Comparison of ENCODE assay signal across 9 mouse cellular contexts in genomic region chr13:84065256-84065898, GRCm38 (mm10).
DNase-seq lines count a peak whose midpoint lies in the region; ATAC-seq and TF ChIP-seq lines count a peak whose summit lies in the region.
"Had no signal": no experiment of that assay in that cellular context is flagged by ENCODE, and none has a peak within 500 bp of the region (broad histone marks: within the 10 kb centered on the region; RNA-seq: fewer than 3 reads in every experiment).

No protein-coding gene starts in this region.

- peak; percentile 61 for ATAC-seq in hindbrain, embryonic 15.5 days (ENCODE audit: low FRiP score, low read depth)
- peak; percentile 66 for ATAC-seq in neural tube, embryonic 14.5 days (ENCODE audit: low read depth)

- 0 out of 2 replicates have a peak overlapping the region, but pooled peaks have one; percentile 7 for H3K27ac ChIP-seq in cortical plate, adult 2 months (ENCODE audit: insufficient read depth, low read length)
- H3K27ac ChIP-seq in hindbrain, embryonic 15.5 days (replicated peaks): peak overlapping the region; percentile 97
- H3K27ac ChIP-seq in neural tube, embryonic 14.5 days (ENCODE audit: low read depth, low read length): peak overlapping the region; percentile 90
- H3K27ac ChIP-seq: heart, embryonic 15.5 days had no signal

- H3K4me1 ChIP-seq in cortical plate, adult 2 months (ENCODE audit: control insufficient read depth, insufficient read depth, low read length): peaks cover 7% of the 10 kb centered on the region; the same call in 1 of the 2 replicates
- peaks cover 44% of the 10 kb centered on the region for H3K4me1 ChIP-seq in hindbrain, embryonic 15.5 days (replicated peaks)
- H3K4me1 ChIP-seq in neural tube, embryonic 14.5 days (ENCODE audit: control insufficient read depth, insufficient read depth, low read length): peaks cover 30% of the 10 kb centered on the region
- H3K4me1 ChIP-seq: heart, embryonic 15.5 days had no signal

- H3K4me2 ChIP-seq in hindbrain, embryonic 15.5 days: peak overlapping the region; percentile 28
- peak overlapping the region; percentile 40; the same call in 1 of the 2 replicates for H3K4me2 ChIP-seq in neural tube, embryonic 14.5 days (ENCODE audit: low read depth, low read length)
- H3K4me2 ChIP-seq: heart, embryonic 15.5 days had no signal

- no peaks in the 10 kb centered on the region for H3K9me3 ChIP-seq in hindbrain, embryonic 15.5 days
- H3K9me3 ChIP-seq in neural tube, embryonic 14.5 days (ENCODE audit: control insufficient read depth, low read length): no peaks in the 10 kb centered on the region
- H3K9me3 ChIP-seq: heart, embryonic 15.5 days had no signal

- no peaks in the 10 kb centered on the region for H3K36me3 ChIP-seq in hindbrain, embryonic 15.5 days
- no peaks in the 10 kb centered on the region for H3K36me3 ChIP-seq in neural tube, embryonic 14.5 days (ENCODE audit: control insufficient read depth, insufficient read depth, low read length)
- H3K36me3 ChIP-seq: heart, embryonic 15.5 days had no signal

- no peak for TF ChIP-seq CTCF in cortical plate, adult 2 months (IDR thresholded peaks at IDR 0.05; ENCODE audit: extremely low read depth, insufficient read depth, low read length)

- 23% methylated on average over 8 of the region's 8 CpGs for WGBS in hindbrain, embryonic 15.5 days
- WGBS in neural tube, embryonic 14.5 days: 21% methylated on average over 8 of the region's 8 CpGs

- no peak overlapping the region for H3K9ac ChIP-seq in hindbrain, embryonic 15.5 days
- H3K9ac ChIP-seq in neural tube, embryonic 14.5 days (replicated peaks; ENCODE audit: low read depth, low read length): peak overlapping the region; percentile 42; the same call in 1 of the 2 replicates
- H3K9ac ChIP-seq: heart, embryonic 15.5 days had no signal

- DNase-seq in layer of hippocampus, adult 11-12 months (ENCODE audit: low spot score): peak; percentile 22
- DNase-seq in layer of hippocampus, adult 9-10 months (ENCODE audit: low spot score): no peak
- no peak for DNase-seq in adrenal gland, postnatal 4 days (ENCODE audit: low spot score in 2 of 2)
- no peak for DNase-seq in adrenal gland, postnatal 36 days
- DNase-seq in thymus, postnatal 36 days: no peak

- TF ChIP-seq POLR2A in cortical plate, adult 2 months (IDR thresholded peaks at IDR 0.05; ENCODE audit: extremely low read depth, insufficient read depth, low read length): no peak

- H3K27me3 ChIP-seq in hindbrain, embryonic 15.5 days: no peaks in the 10 kb centered on the region
- no peaks in the 10 kb centered on the region for H3K27me3 ChIP-seq in neural tube, embryonic 14.5 days (ENCODE audit: control insufficient read depth, insufficient read depth, low read length)
- H3K27me3 ChIP-seq: heart, embryonic 15.5 days had no signal

- H3K4me3 ChIP-seq in cortical plate, adult 2 months (ENCODE audit: insufficient read depth, low read length): no peak overlapping the region
- H3K4me3 ChIP-seq in hindbrain, embryonic 15.5 days: no peak overlapping the region
- H3K4me3 ChIP-seq in neural tube, embryonic 14.5 days (ENCODE audit: low read depth, low read length): no peak overlapping the region
- H3K4me3 ChIP-seq: heart, embryonic 15.5 days had no signal

Comparison
In these comparisons a context has a peak if more than half of its experiments do, and no peak if none do; other contexts are left out.
1. H3K27ac ChIP-seq: peak in every context shown above with its lines; median percentile 97 in hindbrain, embryonic 15.5 days; 90 in neural tube, embryonic 14.5 days; 7 in cortical plate, adult 2 months.